Mouse (Mus musculus) macrophage (primary cell): ENCODE data around the gene Fblim1. TPM values are rescaled to one million over a fixed set of nuclear protein-coding genes. Genes with fewer than 3 reads are reported as not detected.

ENCODE experiments used
- H3K27ac ChIP-seq: fragments of 350-480 bp; formaldehyde crosslinking; 2 replicates; pipeline ENCODE4 v1.9.0; 2021
- H3K36me3 ChIP-seq: fragments of 350-480 bp; formaldehyde crosslinking; 2 replicates; pipeline ENCODE4 v1.9.0; 2021; ENCODE audit errors: inconsistent target
- H3K4me3 ChIP-seq: fragments of 350-480 bp; formaldehyde crosslinking; 2 replicates; pipeline ENCODE4 v1.9.0; 2021; ENCODE audit errors: inconsistent target
- H3K79me2 ChIP-seq: fragments of 350-480 bp; formaldehyde crosslinking; 2 replicates; pipeline ENCODE4 v1.9.0; 2021; ENCODE audit errors: inconsistent target
- whole genome bisulfite sequencing: methylation state at CpG from one replicate; pipeline ENCODE4 v1.1.7; 2026; ENCODE audit warnings: inconsistent platforms; ENCODE audit not compliant: missing documents; 5-methylcytosine and 5-hydroxymethylcytosine counted together
- polyA plus RNA-seq: library from polyadenylated mRNA; stranded (reverse); fragments of 250-400 nt; gene quantifications from 3 replicates; pipeline ENCODE4 v1.2.4, GENCODE M21; 2018; ENCODE audit warnings: inconsistent platforms

Gene Fblim1
- polyA plus RNA-seq, 1 experiment from 2014 or later, result 177 TPM

DNA sequence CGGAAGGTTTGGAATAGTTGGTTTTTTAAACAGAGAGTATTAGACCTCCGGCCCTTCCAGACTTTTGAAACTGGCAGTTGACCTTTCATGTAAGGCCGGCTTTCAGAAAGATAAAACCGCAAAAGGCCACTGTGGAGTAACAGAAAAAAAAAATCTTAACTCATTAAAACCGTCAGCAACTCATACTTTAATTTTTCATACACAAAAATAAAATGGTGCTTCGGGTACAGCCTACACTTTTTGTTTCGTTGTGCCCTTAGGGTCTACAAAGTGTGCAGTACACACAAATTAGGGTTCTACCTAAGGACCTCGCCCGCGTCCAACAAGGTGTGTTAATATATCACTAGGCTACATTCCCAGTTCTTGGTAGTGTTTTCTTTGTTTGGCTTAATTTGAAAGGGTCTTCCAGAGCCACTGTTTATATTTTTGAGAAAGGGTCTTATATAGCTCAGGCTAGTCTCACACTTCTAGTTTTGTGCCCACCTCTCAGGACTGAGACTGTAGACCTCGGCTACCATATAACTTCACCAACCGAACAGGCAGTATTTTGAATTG, 66.6 kb downstream of the Fblim1 start:
- Histone ChIP-seq H3K36me3 (no peaks in the 10 kb centered on the region), H3K27ac (peak overlapping the region; percentile 84), H3K4me3 (peak overlapping the region; percentile 31), H3K79me2 (peaks cover 33% of the 10 kb centered on the region)
- WGBS, result 36% methylated on average over 12 of the region's 12 CpGs

DNA sequence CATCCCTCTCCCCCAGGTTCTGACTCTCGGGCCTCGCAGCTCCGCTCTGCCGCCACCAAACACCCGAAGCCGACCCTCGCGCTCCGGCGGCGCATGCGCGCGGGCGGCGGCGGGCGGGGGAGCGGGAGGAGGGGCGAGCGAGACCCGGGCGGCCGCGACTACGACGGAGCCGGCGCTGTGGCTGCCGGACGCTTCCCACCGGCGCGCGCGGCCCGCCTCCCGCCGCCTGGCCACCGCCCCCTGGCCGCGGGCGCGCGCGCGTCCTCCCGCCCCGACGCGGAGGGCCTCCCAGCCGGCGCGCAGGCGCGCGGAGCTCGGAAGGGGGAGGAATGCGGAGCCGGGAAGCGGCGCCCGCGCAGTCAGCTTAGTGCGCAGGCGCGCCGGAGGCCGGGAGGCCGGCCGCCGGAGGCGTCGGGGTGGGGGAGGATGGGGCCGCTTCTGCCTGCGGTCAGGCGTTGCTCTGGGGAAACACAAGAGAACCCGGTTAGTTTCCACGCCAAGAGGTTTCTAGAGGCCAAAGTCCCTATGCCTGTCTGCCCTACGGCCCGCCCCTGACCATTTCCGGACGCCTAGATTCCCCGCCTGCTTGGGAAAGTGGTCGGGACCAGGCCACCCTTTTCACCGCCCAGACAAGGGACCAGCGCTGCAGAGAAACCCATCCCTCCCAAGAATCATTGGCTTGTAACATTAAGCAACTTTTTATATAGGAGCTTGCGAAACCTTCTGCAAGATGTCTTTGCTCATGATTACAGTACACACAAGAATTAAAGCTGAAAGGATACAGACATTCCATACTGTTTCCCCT, 67.3 kb downstream of the Fblim1 start, which contains the start of gene Spen:
Gene Spen, minus strand, starts transcription at position 190 of the 805 bp plus-strand sequence.
- 2% methylated on average over 56 of the region's 88 CpGs for WGBS
- H3K4me3 ChIP-seq, result peak within 1 kb of the TSS; percentile 67
- H3K36me3 ChIP-seq, result no peaks in the 10 kb centered on the region
- peak within 1 kb of the TSS; percentile 84 for H3K27ac ChIP-seq
- peaks cover 39% of the 10 kb centered on the region for H3K79me2 ChIP-seq

DNA sequence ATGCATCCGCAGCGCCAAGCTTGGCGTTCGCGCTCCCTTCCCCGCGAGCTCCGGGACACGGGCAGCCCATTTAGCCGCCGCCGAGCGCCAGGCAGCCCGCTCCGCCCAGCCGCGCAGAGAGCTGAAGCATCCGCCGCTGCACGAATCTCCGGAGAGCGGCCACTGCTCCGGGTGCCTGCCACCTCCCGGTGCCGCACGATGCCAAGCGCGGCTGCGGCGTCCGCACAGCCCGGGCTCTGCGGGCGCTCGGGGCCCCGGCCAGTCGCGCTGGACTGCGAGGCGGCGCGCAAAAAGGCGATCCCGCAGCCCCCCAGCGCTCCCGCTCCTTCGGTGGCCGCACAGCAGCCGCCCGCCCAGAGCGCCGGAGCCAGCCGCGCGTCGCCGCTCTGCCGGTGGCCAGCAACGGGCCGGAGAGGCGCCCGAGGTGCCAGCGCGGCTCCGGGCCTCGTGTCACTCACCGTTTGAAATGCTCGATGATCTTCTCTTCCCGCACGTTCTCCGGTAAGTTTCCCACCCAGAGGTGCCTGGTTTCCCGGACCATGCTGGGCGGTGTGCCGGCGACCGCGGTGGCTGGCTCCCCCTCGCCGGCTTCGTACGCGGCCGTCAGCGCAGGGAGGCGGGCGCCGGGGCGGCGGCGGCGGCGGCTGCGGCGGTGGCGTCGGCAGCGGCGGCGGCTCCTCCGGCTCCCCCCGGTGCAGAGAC, 68.0 kb downstream of the Fblim1 start:
- Histone ChIP-seq H3K27ac (peak overlapping the region; percentile 25), H3K79me2 (peaks cover 47% of the 10 kb centered on the region), H3K36me3 (no peaks in the 10 kb centered on the region), H3K4me3 (peak overlapping the region; percentile 67)
- WGBS, result under 1% methylated on average over 81 of the region's 101 CpGs

DNA sequence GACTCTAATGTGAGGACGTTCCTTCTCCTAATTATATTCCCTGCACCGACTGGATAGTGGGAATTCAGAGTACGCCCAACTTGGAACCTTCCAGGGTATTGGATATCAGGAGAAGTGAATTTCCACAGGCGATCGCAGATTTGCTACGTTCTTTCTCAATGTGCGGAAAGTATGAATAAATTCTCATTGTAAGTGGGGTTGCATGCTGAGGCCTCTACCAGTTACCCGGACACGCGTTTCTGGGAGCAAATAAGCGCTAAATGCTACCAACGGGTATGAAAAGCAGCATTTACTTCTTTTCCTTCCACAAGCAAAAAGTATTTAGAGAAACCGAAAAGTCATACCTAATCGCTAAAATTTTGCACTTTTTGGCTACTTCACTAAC, 68.7 kb downstream of the Fblim1 start:
- Histone ChIP-seq H3K36me3 (no peaks in the 10 kb centered on the region), H3K4me3 (peak overlapping the region; percentile 67), H3K27ac (peak overlapping the region; percentile 25), H3K79me2 (peaks cover 53% of the 10 kb centered on the region)
- WGBS, result under 1% methylated on average over 14 of the region's 14 CpGs

DNA sequence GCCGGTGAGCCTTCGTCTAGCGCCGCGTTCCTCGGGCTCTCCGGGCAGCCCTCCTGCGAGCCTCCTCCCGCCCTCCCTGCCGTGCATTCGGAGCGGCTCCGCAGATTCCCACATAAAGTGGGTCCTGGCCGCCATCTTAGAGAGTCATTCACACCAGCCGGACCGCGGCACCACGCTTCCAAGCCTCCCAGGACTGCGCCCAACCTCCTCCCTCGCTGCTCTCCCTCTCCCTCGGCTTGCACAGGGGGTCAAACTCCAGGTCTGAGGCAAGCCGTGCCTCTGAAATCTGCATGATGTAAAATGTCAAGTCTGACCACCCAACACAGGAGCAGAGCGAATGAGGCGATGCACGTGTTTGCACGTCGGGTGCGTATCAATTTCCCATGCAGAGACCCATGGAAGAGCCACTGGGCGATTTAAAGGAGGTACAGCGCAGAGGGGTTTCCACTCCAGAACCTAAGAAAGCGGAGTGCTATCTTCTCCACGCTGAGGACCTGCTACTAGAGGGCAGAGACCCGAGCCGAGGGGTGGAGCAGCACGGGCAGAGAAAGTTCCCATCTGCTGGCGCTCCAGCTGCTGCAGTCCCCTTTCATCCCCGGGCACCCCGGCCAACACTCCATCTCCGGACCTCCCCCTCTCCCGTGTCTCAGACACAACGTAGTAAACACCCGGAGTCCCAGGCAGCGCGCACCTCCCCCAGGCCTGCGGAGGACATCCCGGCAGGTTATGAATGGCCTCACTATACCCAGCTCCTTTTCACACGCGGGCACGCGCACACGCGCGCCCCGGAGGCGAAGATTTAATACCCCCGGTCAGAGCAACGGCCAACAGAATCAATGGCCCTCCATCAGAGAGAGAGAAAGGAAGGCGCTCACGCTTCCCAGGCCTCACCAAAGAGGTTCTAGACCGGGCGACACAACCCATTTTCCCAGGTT, 69.3 kb downstream of the Fblim1 start:
- no peaks in the 10 kb centered on the region for H3K36me3 ChIP-seq
- 2% methylated on average over 61 of the region's 61 CpGs for WGBS
- H3K27ac ChIP-seq, result peak overlapping the region; percentile 25
- H3K4me3 ChIP-seq, result peak overlapping the region; percentile 67
- peaks cover 60% of the 10 kb centered on the region for H3K79me2 ChIP-seq

DNA sequence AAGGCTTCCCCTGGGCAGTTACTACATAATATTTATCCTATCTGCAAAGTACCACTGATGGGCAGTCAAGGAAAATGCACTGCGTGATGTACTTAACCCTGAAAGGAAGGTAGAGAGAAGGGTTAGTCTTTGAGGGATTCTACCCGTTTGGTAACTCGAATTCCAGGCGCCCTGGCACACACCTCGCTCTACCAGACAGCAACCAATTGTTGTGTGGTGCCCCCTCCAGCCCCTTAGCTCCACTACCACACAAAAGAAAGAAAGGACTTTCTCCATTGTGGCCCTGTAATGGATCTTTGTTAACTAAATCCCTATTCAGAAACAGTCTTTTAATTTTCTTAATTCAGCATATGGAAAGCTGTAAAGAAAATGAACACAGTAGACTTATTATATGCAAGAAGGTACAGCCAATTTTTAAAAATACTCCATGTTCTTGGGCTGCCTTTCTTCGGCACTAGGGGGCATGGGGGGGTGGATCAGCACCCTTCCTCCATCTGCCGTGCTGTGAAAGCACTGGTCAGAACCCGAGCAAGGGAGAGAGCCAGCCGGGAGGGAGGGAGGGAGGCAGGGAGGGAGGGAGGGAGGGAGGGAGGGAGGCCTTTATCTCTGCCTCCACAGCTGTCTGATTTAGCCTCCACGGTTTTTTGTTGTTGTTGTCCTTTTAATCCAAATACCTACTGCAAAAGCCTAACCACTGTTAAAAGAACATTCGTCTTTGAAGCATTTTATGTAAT, 70.8 kb downstream of the Fblim1 start:
- 39% methylated on average over 8 of the region's 11 CpGs for WGBS
- no peak overlapping the region for H3K27ac ChIP-seq
- H3K4me3 ChIP-seq, result peak overlapping the region; percentile 67; the same call in 1 of the 2 replicates

DNA sequence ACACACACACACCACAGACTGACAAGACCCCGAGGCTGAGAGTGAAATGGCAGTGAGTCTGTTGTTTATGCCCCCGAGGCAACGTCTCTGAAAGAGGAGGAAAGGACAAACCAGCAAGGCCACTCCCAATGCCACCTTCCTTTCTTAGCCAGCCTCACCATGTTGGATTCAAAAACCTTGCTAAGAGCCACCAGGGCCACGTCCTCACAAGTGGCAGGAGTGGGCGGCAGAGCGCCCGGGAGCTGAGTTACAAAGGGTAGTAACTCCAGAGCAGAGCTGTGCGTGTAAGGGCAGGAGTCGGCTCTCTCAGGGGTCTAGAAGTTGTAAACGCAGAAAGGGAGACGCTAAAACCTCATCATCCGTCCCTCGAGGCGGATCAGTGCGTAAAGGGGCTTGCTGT, 74.9 kb downstream of the Fblim1 start:
- Histone ChIP-seq H3K79me2 (peaks cover 100% of the 10 kb centered on the region), H3K36me3 (0 out of 2 replicates have a peak, but pooled peaks cover 4% of the 10 kb centered on the region), H3K4me3 (no peak overlapping the region), H3K27ac (no peak overlapping the region)
- 77% methylated on average over 15 of the region's 15 CpGs for WGBS

More for the DNA sequence above, 70.8 kb downstream of the Fblim1 start:
- Histone ChIP-seq H3K36me3 (0 out of 2 replicates have a peak, but pooled peaks cover 2% of the 10 kb centered on the region), H3K79me2 (peaks cover 74% of the 10 kb centered on the region)

DNA sequence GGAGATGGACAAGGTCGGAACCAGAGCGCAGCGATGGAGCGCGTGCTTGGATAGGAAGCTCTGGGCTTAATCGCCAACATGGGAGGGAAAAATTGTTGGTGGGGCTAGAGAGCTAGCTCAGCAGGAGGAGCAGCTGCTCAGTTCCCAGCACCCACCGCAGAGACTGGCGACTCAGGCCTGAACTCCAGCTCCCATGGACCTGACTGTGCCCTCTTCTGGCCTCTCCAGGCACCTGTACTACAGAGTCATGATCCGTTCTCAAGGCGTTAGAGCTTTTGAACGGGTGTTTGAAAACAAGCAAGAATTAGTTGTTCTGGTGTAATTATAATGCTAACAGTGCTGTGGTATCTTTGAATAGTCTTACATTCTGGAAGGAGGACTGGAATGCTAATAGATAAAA, 77.0 kb downstream of the Fblim1 start:
- 96% methylated on average over 11 of the region's 11 CpGs for WGBS
- H3K79me2 ChIP-seq, result peaks cover 100% of the 10 kb centered on the region
- H3K4me3 ChIP-seq, result no peak overlapping the region
- H3K36me3 ChIP-seq, result 0 out of 2 replicates have a peak, but pooled peaks cover 4% of the 10 kb centered on the region
- H3K27ac ChIP-seq, result no peak overlapping the region

DNA sequence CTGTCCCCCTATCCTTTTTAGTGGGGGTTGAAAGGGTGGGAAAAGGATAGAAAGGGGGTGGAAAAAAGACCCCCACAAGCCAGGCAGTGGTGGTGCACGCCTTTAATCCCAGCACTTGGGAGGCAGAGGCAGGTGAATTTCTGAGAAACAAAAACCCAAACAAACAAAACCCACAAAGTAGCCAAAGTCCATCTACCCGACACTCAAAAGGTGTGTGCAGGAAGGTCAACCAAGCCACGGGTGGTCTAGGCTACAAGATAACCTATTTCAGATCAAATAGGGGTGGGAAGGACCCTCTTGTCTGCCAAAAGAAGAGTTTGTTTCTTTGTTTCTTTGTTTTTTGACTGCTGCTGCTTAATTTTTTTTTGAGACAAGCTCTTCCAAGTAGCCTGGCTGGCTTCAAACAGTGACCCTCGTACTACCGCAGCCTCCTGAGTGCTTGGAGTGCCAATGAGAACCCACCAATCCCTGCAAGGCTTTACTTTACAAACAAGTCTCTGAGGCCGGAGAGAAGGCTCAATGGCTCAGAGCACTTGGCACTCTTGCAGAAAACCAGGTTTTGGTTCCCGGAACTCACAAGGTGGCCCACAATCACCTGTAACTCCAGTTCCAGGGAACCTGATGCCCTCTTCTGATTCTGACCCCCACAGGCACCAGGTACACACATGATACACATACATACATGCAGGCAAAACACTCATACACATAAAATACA, 78.8 kb downstream of the Fblim1 start:
- H3K4me3 ChIP-seq, result no peak overlapping the region
- WGBS, result 95% methylated on average over 6 of the region's 7 CpGs
- H3K36me3 ChIP-seq, result peaks cover 5% of the 10 kb centered on the region
- peaks cover 100% of the 10 kb centered on the region for H3K79me2 ChIP-seq
- H3K27ac ChIP-seq, result no peak overlapping the region

Other genes with a start within 250 kb of the Fblim1 start
- gene Fam131c, start 237.9 kb downstream of the Fblim1 start, polyA plus RNA-seq, result not detected in 3 replicates
- not detected in 3 replicates for gene Clcnka, start 207.4 kb downstream of the Fblim1 start, polyA plus RNA-seq
- gene Clcnkb, start 190.1 kb downstream of the Fblim1 start, polyA plus RNA-seq, result not detected in 3 replicates
- not detected in 3 replicates for gene Hspb7, start 185.3 kb downstream of the Fblim1 start, polyA plus RNA-seq
- gene Srarp, start 170.0 kb downstream of the Fblim1 start, polyA plus RNA-seq, result not detected in 3 replicates
- 10.7 to 11.7 TPM (median 11.6 TPM) in 3 replicates for gene Zbtb17, start 161.4 kb downstream of the Fblim1 start, polyA plus RNA-seq
- 18.2 to 31.4 TPM (median 19.2 TPM) in 3 replicates for gene Spen, start 67.5 kb downstream of the Fblim1 start, polyA plus RNA-seq
- gene Tmem82, start 12.5 kb upstream of the Fblim1 start, polyA plus RNA-seq, result 1.3 to 4.5 TPM (median 2.7 TPM) in 3 replicates
- 0.09 to 0.17 TPM in 2 of 3 replicates, not detected in the other for gene Slc25a34, start 17.7 kb upstream of the Fblim1 start, polyA plus RNA-seq
- gene Plekhm2, start 58.8 kb upstream of the Fblim1 start, polyA plus RNA-seq, result 44.8 to 76.0 TPM (median 74.2 TPM) in 3 replicates
- 4.2 to 8.9 TPM in 2 of 3 replicates, not detected in the other for gene Rsc1a1, start 79.5 kb upstream of the Fblim1 start, polyA plus RNA-seq
- gene Ddi2, start 117.3 kb upstream of the Fblim1 start, polyA plus RNA-seq, result 32.2 to 37.7 TPM (median 33.4 TPM) in 3 replicates
- gene Agmat, start 140.6 kb upstream of the Fblim1 start, polyA plus RNA-seq, result not detected in 3 replicates
- gene Dnajc16, start 184.8 kb upstream of the Fblim1 start, polyA plus RNA-seq, result 10.2 to 13.9 TPM (median 12.2 TPM) in 3 replicates
- 16.4 to 31.0 TPM (median 27.3 TPM) in 3 replicates for gene Casp9, start 187.5 kb upstream of the Fblim1 start, polyA plus RNA-seq
- not detected in 3 replicates for gene Cela2a, start 220.1 kb upstream of the Fblim1 start, polyA plus RNA-seq
- gene Ctrc, start 240.3 kb upstream of the Fblim1 start, polyA plus RNA-seq, result not detected in 3 replicates